Mouse (Mus musculus) stomach, embryonic 15.5 days (tissue): ENCODE measurements around the gene Suox. TPM values are rescaled to one million over a fixed set of nuclear protein-coding genes. Genes with fewer than 3 reads are reported as not detected.
"Not testable (repeated sequence)": the region's sequence is repeated elsewhere in the genome, so short reads cannot be mapped to it uniquely, and the experiment has no call there.

ENCODE experiments used
- ATAC-seq: fragments of 200-750 bp; cut with Nextera tagmentation; 2 replicates; pipeline ENCODE4 v1.8.0; 2017; ENCODE audit warnings: low read depth, moderate number of reproducible peaks, moderate TSS enrichment; ENCODE audit not compliant: insufficient read depth, low FRiP score
- H3K27ac ChIP-seq: fragments of 300-500 bp; sonication (generic); 2 replicates; pipeline ENCODE4 v1.5.1; 2015; ENCODE audit warnings: mild to moderate bottlenecking, inconsistent platforms
- H3K27me3 ChIP-seq: fragments of 300-500 bp; sonication (generic); replicated peaks from 2 replicates; pipeline ENCODE4 v1.6.1; 2015; ENCODE audit warnings: inconsistent platforms
- H3K36me3 ChIP-seq: fragments of 300-500 bp; sonication (generic); 2 replicates; pipeline ENCODE4 v1.6.1; 2015; ENCODE audit warnings: inconsistent platforms
- H3K4me1 ChIP-seq: fragments of 300-500 bp; sonication (generic); 2 replicates; pipeline ENCODE4 v1.6.1; 2015; ENCODE audit warnings: inconsistent platforms
- H3K4me2 ChIP-seq: fragments of 300-500 bp; sonication (generic); 2 replicates; pipeline ENCODE4 v1.6.1; 2015; ENCODE audit warnings: mild to moderate bottlenecking, inconsistent platforms
- H3K4me3 ChIP-seq: fragments of 300-500 bp; sonication (generic); replicated peaks from 2 replicates; pipeline ENCODE4 v1.5.1; 2015; ENCODE audit warnings: inconsistent platforms
- H3K9ac ChIP-seq: fragments of 300-500 bp; sonication (generic); 2 replicates; pipeline ENCODE4 v1.6.1; 2015; ENCODE audit warnings: inconsistent platforms
- H3K9me3 ChIP-seq: fragments of 300-500 bp; sonication (generic); 2 replicates; pipeline ENCODE4 v1.6.1; 2016; ENCODE audit warnings: inconsistent platforms
- WGBS: fragments of 180-500 bp; shearing (Covaris S2); methylation state at CpG from one replicate; pipeline ENCODE4 v1.1.7; 2015; 5-methylcytosine and 5-hydroxymethylcytosine counted together
- polyA plus RNA-seq: library from polyadenylated mRNA; unstranded; fragments of >200 nt; fragmentation: Nextera tagmentation; extraction: Ambion mirVana; gene quantifications from 2 replicates; pipeline ENCODE4 v1.2.1, GENCODE M21; 2015

Gene Suox
- polyA plus RNA-seq: 14.4 and 16.2 TPM in 2 replicates

- Histone ChIP-seq H3K9me3 (no peaks in the 10 kb centered on the region), H3K27ac (peak within 1 kb of the TSS; percentile 40), H3K4me1 (peaks cover 8% of the 10 kb centered on the region), H3K9ac (peak within 1 kb of the TSS; percentile 17), H3K4me2 (peak within 1 kb of the TSS; percentile 81), H3K27me3 (no peaks in the 10 kb centered on the region), H3K36me3 (no peaks in the 10 kb centered on the region), H3K4me3 (peak within 1 kb of the TSS; percentile 69)
- under 1% methylated on average over 59 of the region's 60 CpGs for WGBS
- peak; percentile 92 for ATAC-seq
Observed at GRCm38 (mm10) chr10:128673763-128674468, at the start of gene Suox. Gene Suox (minus strand): TSS chr10:128674073.

- H3K36me3 ChIP-seq: no peaks in the 10 kb centered on the region
- no peaks in the 10 kb centered on the region for H3K9me3 ChIP-seq
- ATAC-seq: no peak
- no peaks in the 10 kb centered on the region for H3K27me3 ChIP-seq
- no peak overlapping the region for H3K4me3 ChIP-seq
- H3K27ac ChIP-seq: no peak overlapping the region
- H3K4me1 ChIP-seq: no peaks in the 10 kb centered on the region
- no peak overlapping the region for H3K4me2 ChIP-seq
- H3K9ac ChIP-seq: no peak overlapping the region
- 80% methylated on average over 19 of the region's 19 CpGs for WGBS
Observed at GRCm38 (mm10) chr10:128715559-128716537, 42.0 kb upstream of the Suox start.

- not testable (repeated sequence) for H3K36me3 ChIP-seq, H3K9ac ChIP-seq, H3K4me3 ChIP-seq, H3K9me3 ChIP-seq, H3K4me2 ChIP-seq, H3K27me3 ChIP-seq, ATAC-seq, H3K4me1 ChIP-seq, H3K27ac ChIP-seq
- 91% methylated on average over 7 of the region's 7 CpGs for WGBS
Observed at GRCm38 (mm10) chr10:128711318-128711717, 37.4 kb upstream of the Suox start.

- peak overlapping the region; percentile 74 for H3K4me3 ChIP-seq
- peak; percentile 23; the same call in 1 of the 2 replicates for ATAC-seq
- no peaks in the 10 kb centered on the region for H3K27me3 ChIP-seq
- peak overlapping the region; percentile 25; the same call in 1 of the 2 replicates for H3K9ac ChIP-seq
- peak overlapping the region; percentile 96 for H3K27ac ChIP-seq
- peaks cover 14% of the 10 kb centered on the region; the same call in 1 of the 2 replicates for H3K4me1 ChIP-seq
- H3K4me2 ChIP-seq: peak overlapping the region; percentile 65
- H3K9me3 ChIP-seq: no peaks in the 10 kb centered on the region
- 6% methylated on average over 11 of the region's 11 CpGs for WGBS
- peaks cover 19% of the 10 kb centered on the region for H3K36me3 ChIP-seq
Observed at GRCm38 (mm10) chr10:128705317-128705693, 31.4 kb upstream of the Suox start.

- H3K4me3 ChIP-seq: peak within 1 kb of the TSS; percentile 74
- H3K4me1 ChIP-seq: peaks cover 14% of the 10 kb centered on the region; the same call in 1 of the 2 replicates
- H3K27me3 ChIP-seq: no peaks in the 10 kb centered on the region
- WGBS: 0% methylated on average over 62 of the region's 62 CpGs
- no peaks in the 10 kb centered on the region for H3K9me3 ChIP-seq
- peaks cover 23% of the 10 kb centered on the region for H3K36me3 ChIP-seq
- peak within 1 kb of the TSS; percentile 96 for H3K27ac ChIP-seq
- peak; percentile 95 for ATAC-seq
- H3K9ac ChIP-seq: peak within 1 kb of the TSS; percentile 65
- peak within 1 kb of the TSS; percentile 69 for H3K4me2 ChIP-seq
Observed at GRCm38 (mm10) chr10:128704491-128705316, 30.8 kb upstream of the Suox start, which contains the start of gene Cdk2. Gene Cdk2 (minus strand): TSS chr10:128705031.

- peak within 1 kb of the TSS; percentile 69 for H3K4me2 ChIP-seq
- no peak for ATAC-seq
- 8% methylated on average over 4 of the region's 4 CpGs for WGBS
- H3K36me3 ChIP-seq: peaks cover 31% of the 10 kb centered on the region
- peak within 1 kb of the TSS; percentile 96 for H3K27ac ChIP-seq
- peak within 1 kb of the TSS; percentile 74 for H3K4me3 ChIP-seq
- H3K27me3 ChIP-seq: no peaks in the 10 kb centered on the region
- H3K4me1 ChIP-seq: peaks cover 14% of the 10 kb centered on the region; the same call in 1 of the 2 replicates
- H3K9ac ChIP-seq: peak within 1 kb of the TSS; percentile 65
- no peaks in the 10 kb centered on the region for H3K9me3 ChIP-seq
Observed at GRCm38 (mm10) chr10:128703895-128704294, 30.0 kb upstream of the Suox start, which contains the start of gene Pmel. Gene Pmel (plus strand): TSS chr10:128704195.

- Histone ChIP-seq H3K9ac (no peak overlapping the region), H3K4me1 (peaks cover 14% of the 10 kb centered on the region; the same call in 1 of the 2 replicates), H3K4me3 (no peak overlapping the region), H3K4me2 (no peak overlapping the region), H3K27ac (no peak overlapping the region), H3K9me3 (no peaks in the 10 kb centered on the region), H3K36me3 (peaks cover 38% of the 10 kb centered on the region), H3K27me3 (no peaks in the 10 kb centered on the region)
- no peak for ATAC-seq
- WGBS: 70% methylated on average over 6 of the region's 6 CpGs
Observed at GRCm38 (mm10) chr10:128702328-128703007, 28.6 kb upstream of the Suox start.

GRCm38 (mm10) chr10:128700712-128701111, 26.8 kb upstream of the Suox start:
- no peaks in the 10 kb centered on the region for H3K9me3 ChIP-seq
- H3K27ac ChIP-seq: no peak overlapping the region
- no peaks in the 10 kb centered on the region for H3K27me3 ChIP-seq
- H3K4me3 ChIP-seq: no peak overlapping the region
- no peak for ATAC-seq
- H3K36me3 ChIP-seq: peaks cover 38% of the 10 kb centered on the region
- no peak overlapping the region for H3K4me2 ChIP-seq
- no peak overlapping the region for H3K9ac ChIP-seq
- peaks cover 17% of the 10 kb centered on the region; the same call in 1 of the 2 replicates for H3K4me1 ChIP-seq
- WGBS: 87% methylated on average over 5 of the region's 5 CpGs

GRCm38 (mm10) chr10:128699611-128700010, 25.7 kb upstream of the Suox start:
- no peak overlapping the region for H3K4me3 ChIP-seq
- 78% methylated on average over 11 of the region's 11 CpGs for WGBS

GRCm38 (mm10) chr10:128699006-128699405, 25.1 kb upstream of the Suox start:
- ATAC-seq: no peak
- H3K4me1 ChIP-seq: peaks cover 16% of the 10 kb centered on the region; the same call in 1 of the 2 replicates
- H3K4me2 ChIP-seq: no peak overlapping the region
- no peaks in the 10 kb centered on the region for H3K9me3 ChIP-seq
- H3K4me3 ChIP-seq: no peak overlapping the region
- 71% methylated on average over 5 of the region's 5 CpGs for WGBS
- no peak overlapping the region for H3K9ac ChIP-seq
- H3K27me3 ChIP-seq: no peaks in the 10 kb centered on the region
- peaks cover 38% of the 10 kb centered on the region for H3K36me3 ChIP-seq
- no peak overlapping the region for H3K27ac ChIP-seq

More at GRCm38 (mm10) chr10:128699611-128700010, 25.7 kb upstream of the Suox start:
- H3K9ac ChIP-seq: no peak overlapping the region
- no peak overlapping the region for H3K27ac ChIP-seq
- peaks cover 17% of the 10 kb centered on the region; the same call in 1 of the 2 replicates for H3K4me1 ChIP-seq
- no peaks in the 10 kb centered on the region for H3K9me3 ChIP-seq
- H3K36me3 ChIP-seq: peaks cover 38% of the 10 kb centered on the region
- ATAC-seq: no peak
- no peak overlapping the region for H3K4me2 ChIP-seq
- H3K27me3 ChIP-seq: no peaks in the 10 kb centered on the region
